10 mouse cellular contexts compared by ENCODE assay signal in the genomic region with DNA sequence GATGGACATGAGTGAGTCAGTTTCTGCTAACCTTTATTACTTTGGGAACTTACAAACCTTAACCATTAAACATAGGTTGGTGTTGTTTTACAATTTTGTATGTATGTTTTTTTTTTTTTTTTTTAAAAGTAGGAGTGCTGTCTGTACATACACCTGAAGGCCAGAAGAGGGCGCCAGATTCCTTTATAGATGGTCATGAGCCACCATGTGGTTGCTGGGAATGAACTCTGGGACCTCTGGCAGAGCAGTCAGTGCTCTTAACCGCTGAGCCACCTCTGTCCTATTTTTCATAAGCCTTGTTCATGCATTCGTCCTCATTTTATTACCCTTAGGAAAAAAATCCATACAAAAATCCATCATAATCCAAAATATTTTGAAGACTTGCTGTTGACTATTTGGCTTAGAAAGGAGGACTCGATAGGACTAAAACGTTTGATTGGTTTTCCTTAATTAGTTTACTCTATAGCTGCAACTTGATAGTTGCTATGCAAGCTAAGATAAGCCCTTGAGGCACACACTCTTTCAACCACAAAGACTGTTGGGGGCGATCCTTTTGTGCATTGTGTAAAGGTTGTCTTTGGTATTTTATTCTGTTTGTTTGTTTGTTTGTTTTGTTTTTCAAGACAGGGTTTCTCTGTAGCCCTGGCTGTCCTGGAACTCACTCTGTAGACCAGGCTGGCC. TPM values are rescaled to one million over a fixed set of nuclear protein-coding genes. Genes with fewer than 3 reads are reported as not detected.
DNase-seq lines count a peak whose midpoint lies in the region; ATAC-seq and TF ChIP-seq lines count a peak whose summit lies in the region.
"Had no signal": no experiment of that assay in that cellular context is flagged by ENCODE, and none has a peak within 500 bp of the region (broad histone marks: within the 10 kb centered on the region; RNA-seq: fewer than 3 reads in every experiment).

No protein-coding gene starts in this region.

- 43% methylated on average over 6 of the region's 6 CpGs for WGBS in forebrain, embryonic 11.5 days
- 43% methylated on average over 6 of the region's 6 CpGs for WGBS in forebrain, embryonic 16.5 days
- WGBS in hindbrain, postnatal 0 days, result 44% methylated on average over 6 of the region's 6 CpGs

- no peaks in the 10 kb centered on the region for H3K4me1 ChIP-seq in forebrain, embryonic 11.5 days (replicated peaks; ENCODE audit: control insufficient read depth, insufficient read depth, low read length)
- no peaks in the 10 kb centered on the region for H3K4me1 ChIP-seq in forebrain, embryonic 16.5 days (replicated peaks; ENCODE audit: control insufficient read depth, insufficient read depth, low read length)
- H3K4me1 ChIP-seq in hindbrain, postnatal 0 days (ENCODE audit: insufficient read depth, low read length), result no peaks in the 10 kb centered on the region
- H3K4me1 ChIP-seq: limb, embryonic 13.5 days; stomach, embryonic 15.5 days had no signal

- H3K9ac ChIP-seq in forebrain, embryonic 11.5 days (ENCODE audit: low read length), result no peak overlapping the region
- H3K9ac ChIP-seq in forebrain, embryonic 16.5 days (replicated peaks; ENCODE audit: low read depth, low read length), result no peak overlapping the region
- H3K9ac ChIP-seq in hindbrain, postnatal 0 days (replicated peaks; ENCODE audit: low read length), result no peak overlapping the region
- H3K9ac ChIP-seq: limb, embryonic 13.5 days; stomach, embryonic 15.5 days had no signal

- no peaks in the 10 kb centered on the region for H3K27me3 ChIP-seq in forebrain, embryonic 11.5 days (ENCODE audit: control insufficient read depth, insufficient read depth, low read length)
- H3K27me3 ChIP-seq in forebrain, embryonic 16.5 days (replicated peaks; ENCODE audit: control insufficient read depth, insufficient read depth, low read length), result no peaks in the 10 kb centered on the region
- H3K27me3 ChIP-seq in hindbrain, postnatal 0 days (ENCODE audit: insufficient read depth, low read length), result no peaks in the 10 kb centered on the region
- H3K27me3 ChIP-seq: limb, embryonic 13.5 days; stomach, embryonic 15.5 days had no signal

- peak; percentile 72 for TF ChIP-seq CTCF in hindbrain, postnatal 0 days (IDR thresholded peaks at IDR 0.05; ENCODE audit: low read depth)

- no peaks in the 10 kb centered on the region for H3K36me3 ChIP-seq in forebrain, embryonic 11.5 days (ENCODE audit: control insufficient read depth, insufficient read depth, low read length)
- H3K36me3 ChIP-seq in forebrain, embryonic 16.5 days (ENCODE audit: control insufficient read depth, insufficient read depth), result no peaks in the 10 kb centered on the region
- H3K36me3 ChIP-seq in hindbrain, postnatal 0 days (ENCODE audit: insufficient read depth, low read length), result no peaks in the 10 kb centered on the region
- H3K36me3 ChIP-seq: limb, embryonic 13.5 days; stomach, embryonic 15.5 days had no signal

- H3K4me3 ChIP-seq in forebrain, embryonic 11.5 days (ENCODE audit: low read depth, low read length), result no peak overlapping the region
- no peak overlapping the region for H3K4me3 ChIP-seq in forebrain, embryonic 16.5 days (replicated peaks; ENCODE audit: low read length)
- no peak overlapping the region for H3K4me3 ChIP-seq in hindbrain, postnatal 0 days (ENCODE audit: low read length)
- H3K4me3 ChIP-seq: limb, embryonic 13.5 days; stomach, embryonic 15.5 days had no signal

- H3K4me2 ChIP-seq in forebrain, embryonic 11.5 days (ENCODE audit: low read depth, low read length, severe bottlenecking), result no peak overlapping the region
- no peak overlapping the region for H3K4me2 ChIP-seq in forebrain, embryonic 16.5 days (ENCODE audit: low read length)
- no peak overlapping the region for H3K4me2 ChIP-seq in hindbrain, postnatal 0 days (ENCODE audit: low read depth, low read length)
- H3K4me2 ChIP-seq: limb, embryonic 13.5 days; stomach, embryonic 15.5 days had no signal

- DNase-seq in forebrain, embryonic 11.5 days (ENCODE audit: low spot score), result peak; percentile 64
- peak; percentile 63 for DNase-seq in 3134 (ENCODE audit: extremely low read depth, insufficient read length, low spot score)
- peak; percentile 63 for DNase-seq in T-cell, adult 2 months (ENCODE audit: low spot score)
- peak; percentile 71 for DNase-seq in hindbrain, postnatal 0 days (ENCODE audit: low spot score)
- DNase-seq in naive thymus-derived CD4-positive, alpha-beta T cell, adult 2 months (ENCODE audit: low read depth), result peak; percentile 90
- DNase-seq in right cerebral cortex, postnatal 36 days (ENCODE audit: low spot score in 2 of 2), result no peak
- no peak for DNase-seq in urinary bladder, postnatal 4 days (ENCODE audit: low spot score in 2 of 2)

- no peak overlapping the region for H3K27ac ChIP-seq in forebrain, embryonic 11.5 days (ENCODE audit: low read depth, low read length)
- H3K27ac ChIP-seq in forebrain, embryonic 16.5 days (ENCODE audit: low read length), result no peak overlapping the region
- H3K27ac ChIP-seq in hindbrain, postnatal 0 days, result no peak overlapping the region
- H3K27ac ChIP-seq: limb, embryonic 13.5 days; stomach, embryonic 15.5 days had no signal

- no peaks in the 10 kb centered on the region for H3K9me3 ChIP-seq in forebrain, embryonic 11.5 days (ENCODE audit: control insufficient read depth, low read length)
- no peaks in the 10 kb centered on the region for H3K9me3 ChIP-seq in forebrain, embryonic 16.5 days (ENCODE audit: control insufficient read depth, low read length)
- no peaks in the 10 kb centered on the region for H3K9me3 ChIP-seq in hindbrain, postnatal 0 days (ENCODE audit: low read length)
- H3K9me3 ChIP-seq: limb, embryonic 13.5 days; stomach, embryonic 15.5 days had no signal

- no peak for ATAC-seq in forebrain, embryonic 11.5 days (replicated peaks; ENCODE audit: low FRiP score)
- ATAC-seq in forebrain, embryonic 16.5 days, result no peak
- ATAC-seq in hindbrain, postnatal 0 days, result no peak

RNA-seq across cellular contexts. Expression of gene Kifc1, which starts 6.8 kb away (rescaled TPM):
- polyA plus RNA-seq in forebrain, embryonic 11.5 days (2014; fragmentation: Nextera tagmentation; extraction: Ambion mirVana), result 16.0 and 20.4 TPM in 2 replicates
- 3.7 and 4.6 TPM in 2 replicates for polyA plus RNA-seq in forebrain, embryonic 16.5 days (2015; fragmentation: Nextera tagmentation; extraction: Ambion mirVana)
- 5.8 and 9.9 TPM in 2 replicates for total RNA-seq in hindbrain, postnatal 0 days (2014; rRNA removed)
- 2.0 and 3.2 TPM in 2 replicates for polyA plus RNA-seq in hindbrain, postnatal 0 days (2015; fragmentation: Nextera tagmentation; extraction: Ambion mirVana)

RNA-seq across cellular contexts. Expression of gene Platr17, which starts 7.7 kb away (rescaled TPM):
- polyA plus RNA-seq in forebrain, embryonic 11.5 days (2014; fragmentation: Nextera tagmentation; extraction: Ambion mirVana), result 0.24 TPM in 1 of 2 replicates, not detected in the other
- polyA plus RNA-seq in forebrain, embryonic 16.5 days (2015; fragmentation: Nextera tagmentation; extraction: Ambion mirVana), result 0.32 and 0.54 TPM in 2 replicates
- 1.3 TPM in 1 of 2 replicates, not detected in the other for total RNA-seq in hindbrain, postnatal 0 days (2014; rRNA removed)
- 0.88 and 1.2 TPM in 2 replicates for polyA plus RNA-seq in hindbrain, postnatal 0 days (2015; fragmentation: Nextera tagmentation; extraction: Ambion mirVana)

RNA-seq across cellular contexts. Expression of gene Daxx, which starts 12.0 kb away (rescaled TPM):
- 68.2 and 73.8 TPM in 2 replicates for polyA plus RNA-seq in forebrain, embryonic 11.5 days (2014; fragmentation: Nextera tagmentation; extraction: Ambion mirVana)
- 61.5 and 63.1 TPM in 2 replicates for polyA plus RNA-seq in forebrain, embryonic 16.5 days (2015; fragmentation: Nextera tagmentation; extraction: Ambion mirVana)
- total RNA-seq in hindbrain, postnatal 0 days (2014; rRNA removed), result 52.1 and 58.4 TPM in 2 replicates
- 39.0 and 41.9 TPM in 2 replicates for polyA plus RNA-seq in hindbrain, postnatal 0 days (2015; fragmentation: Nextera tagmentation; extraction: Ambion mirVana)

RNA-seq across cellular contexts. Expression of gene Tapbp, which starts 18.4 kb away (rescaled TPM):
- polyA plus RNA-seq in forebrain, embryonic 11.5 days (2014; fragmentation: Nextera tagmentation; extraction: Ambion mirVana), result 13.9 and 15.5 TPM in 2 replicates
- 13.7 and 15.4 TPM in 2 replicates for polyA plus RNA-seq in forebrain, embryonic 16.5 days (2015; fragmentation: Nextera tagmentation; extraction: Ambion mirVana)
- total RNA-seq in hindbrain, postnatal 0 days (2014; rRNA removed), result 41.5 and 61.8 TPM in 2 replicates
- polyA plus RNA-seq in hindbrain, postnatal 0 days (2015; fragmentation: Nextera tagmentation; extraction: Ambion mirVana), result 39.1 and 40.2 TPM in 2 replicates

RNA-seq across cellular contexts. Expression of gene Zbtb22, which starts 18.4 kb away (rescaled TPM):
- 13.0 and 14.9 TPM in 2 replicates for polyA plus RNA-seq in forebrain, embryonic 11.5 days (2014; fragmentation: Nextera tagmentation; extraction: Ambion mirVana)
- polyA plus RNA-seq in forebrain, embryonic 16.5 days (2015; fragmentation: Nextera tagmentation; extraction: Ambion mirVana), result 17.1 and 17.2 TPM in 2 replicates
- total RNA-seq in hindbrain, postnatal 0 days (2014; rRNA removed), result 58.5 TPM in 2 replicates
- 20.8 and 23.0 TPM in 2 replicates for polyA plus RNA-seq in hindbrain, postnatal 0 days (2015; fragmentation: Nextera tagmentation; extraction: Ambion mirVana)

Comparison
In these comparisons a context has a peak if more than half of its experiments do, and no peak if none do; other contexts are left out.
1. DNase-seq: peak in forebrain, embryonic 11.5 days (single experiment), 3134 (single experiment), T-cell, adult 2 months (single experiment), hindbrain, postnatal 0 days (single experiment) and naive thymus-derived CD4-positive, alpha-beta T cell, adult 2 months (single experiment); none in right cerebral cortex, postnatal 36 days (0 of 2) and urinary bladder, postnatal 4 days (0 of 2).